Mouse (Mus musculus) lung, postnatal 36 days (tissue): ENCODE data around the gene Olfr1176.

Source experiments
- DNase-seq: peaks from one replicate; pipeline ENCODE4 v3.0.0; 2022; ENCODE audit warnings: mixed read lengths

The Olfr1176 gene

GRCm38 (mm10) chr2:88336421-88336820, at the start of gene Olfr1176:
TSS of gene Olfr1176 (plus strand) at chr2:88336721.
- no peak for DNase-seq

GRCm38 (mm10) chr2:88315035-88315434, 21.5 kb upstream of the Olfr1176 start, which contains the start of gene Olfr1174-ps:
TSS of gene Olfr1174-ps (minus strand) at chr2:88315135.
- no peak for DNase-seq

DNA sequence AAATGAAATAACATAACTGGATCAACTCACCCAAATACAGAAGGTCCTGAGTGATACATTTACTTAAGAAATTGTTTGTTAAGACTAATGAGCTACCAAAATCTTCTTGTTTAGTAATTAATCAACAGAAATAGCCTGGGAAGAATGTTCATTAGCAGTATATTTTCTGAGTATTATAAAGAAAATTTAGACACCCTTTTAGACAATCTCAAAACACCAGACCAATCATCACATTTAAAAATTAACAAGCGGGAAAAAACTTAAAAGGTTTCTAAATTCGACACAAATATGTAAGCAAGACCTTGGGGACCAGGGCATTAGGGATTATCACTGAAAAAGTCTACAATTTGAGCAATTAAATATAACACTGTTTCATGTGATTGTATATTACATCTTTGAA, 9.4 kb upstream of the Olfr1176 start, which contains the start of gene Olfr1175-ps:
TSS of gene Olfr1175-ps (minus strand) at position 101 of the 400 bp plus-strand sequence.
- DNase-seq, result no peak

GRCm38 (mm10) chr2:88346392-88346791, 9.9 kb downstream of the Olfr1176 start, which contains the start of gene Olfr1177-ps:
TSS of gene Olfr1177-ps (minus strand) at chr2:88346492.
- no peak for DNase-seq

DNA sequence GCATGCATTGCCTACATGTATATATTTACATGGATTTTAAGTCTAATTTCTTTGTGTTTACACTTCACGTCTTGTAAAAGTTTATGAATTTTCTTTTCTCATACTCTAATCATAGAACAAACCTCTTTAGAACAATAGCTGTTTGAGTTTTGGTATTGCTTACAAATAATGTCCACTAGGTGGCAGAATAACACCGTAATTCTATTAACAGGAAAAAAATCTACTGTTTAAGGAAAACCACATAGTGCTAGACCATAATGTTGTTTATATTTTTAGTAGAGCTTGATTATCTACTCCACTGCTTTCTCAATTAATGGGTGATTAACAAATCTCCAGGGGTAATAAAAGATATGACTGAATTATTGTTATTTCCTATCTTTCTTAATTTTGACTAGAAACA, 19.8 kb downstream of the Olfr1176 start:
- DNase-seq, result no peak

DNA sequence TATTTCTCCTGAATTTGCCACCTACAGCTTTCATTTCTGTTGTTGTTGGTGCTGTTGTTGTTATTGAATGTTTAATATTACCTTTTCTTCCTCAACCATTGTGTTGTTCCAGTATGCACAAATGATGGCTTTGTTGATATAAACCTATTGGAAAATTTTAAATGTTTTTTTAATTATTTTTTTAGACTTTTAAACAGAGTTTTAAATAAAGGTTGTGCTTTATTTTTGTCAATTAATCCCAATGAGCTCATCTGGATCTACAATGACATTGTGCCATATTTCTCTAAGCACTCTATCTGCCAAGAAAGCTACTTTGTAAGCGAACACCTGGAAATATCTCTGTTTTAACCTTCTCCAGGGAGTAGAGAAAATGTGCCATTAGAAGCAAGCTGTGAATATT, 50.2 kb downstream of the Olfr1176 start, which contains the start of gene Olfr1178:
TSS of gene Olfr1178 (plus strand) at position 301 of the 400 bp plus-strand sequence.
- no peak for DNase-seq
